Mouse (Mus musculus): ENCODE results near the gene Gdi2.

GRCm38 (mm10) chr13:3610118-3610794 lies 72.4 kb downstream of the Gdi2 start:
- TF ChIP-seq CEBPB (IDR thresholded peaks at IDR 0.05; ENCODE audit: insufficient read depth, poor library complexity, severe bottlenecking) (no peak), POLR2A (IDR thresholded peaks at IDR 0.05; ENCODE audit: insufficient read length, low read depth) (no peak), POLR2AphosphoS2 (IDR thresholded peaks at IDR 0.05; ENCODE audit: insufficient read length, low read depth) (no peak), MYOG (IDR thresholded peaks at IDR 0.05; ENCODE audit: control insufficient read depth in 1 of 3, insufficient read depth in 1 of 3, insufficient read length in 2 of 3, low read depth in 2 of 3) (no peak), MYOD1 (IDR thresholded peaks at IDR 0.05; ENCODE audit: control insufficient read depth in 1 of 3, insufficient read length in 2 of 3, low read depth in 2 of 3) (no peak), MAX (IDR thresholded peaks at IDR 0.05; ENCODE audit: low read depth) (no peak), USF1 (IDR thresholded peaks at IDR 0.05; ENCODE audit: low read depth) (no peak), TCF12 (IDR thresholded peaks at IDR 0.05; ENCODE audit: insufficient read depth, poor library complexity, severe bottlenecking) (no peak), E2F4 (IDR thresholded peaks at IDR 0.05; ENCODE audit: insufficient read depth) (no peak), REST (IDR thresholded peaks at IDR 0.05; ENCODE audit: insufficient read depth, insufficient read length) (no peak), TCF3 (IDR thresholded peaks at IDR 0.05; ENCODE audit: insufficient read length, low read depth) (no peak)

All from myocyte (in vitro differentiated cells).